Mouse (Mus musculus) monocyte, adult 5-6 weeks (primary cell): ENCODE measurements around the gene Hoxa4. TPM values are rescaled to one million over a fixed set of nuclear protein-coding genes. Genes with fewer than 3 reads are reported as not detected.

Experiments used
- ATAC-seq: fragments of 153-309, 156-312 bp; replicated peaks from 2 replicates; pipeline ENCODE4 v1.8.0; 2017; ENCODE audit warnings: mild to moderate bottlenecking; ENCODE audit not compliant: low TSS enrichment, insufficient number of reproducible peaks, severe bottlenecking, poor library complexity, low FRiP score
- total RNA-seq: library from RNA; stranded (forward); fragments of 200-1000, 200-491, 200-594 nt; gene quantifications from 3 replicates; pipeline ENCODE4 v1.2.3, GENCODE M21; 2017

The Hoxa4 gene
- total RNA-seq, 1 experiment from 2014 or later: not detected

GRCm38 (mm10) chr6:52230516-52231165, 39.1 kb upstream of the Hoxa4 start, which contains the start of gene Hoxa9:
TSS of gene Hoxa9 (minus strand) at chr6:52231089.
- no peak for ATAC-seq

GRCm38 (mm10) chr6:52229558-52230416, 38.2 kb upstream of the Hoxa4 start:
- no peak for ATAC-seq

GRCm38 (mm10) chr6:52228475-52229465, 37.2 kb upstream of the Hoxa4 start:
- ATAC-seq: no peak

- ATAC-seq: no peak
These were observed 36.1 kb upstream of the Hoxa4 start for GRCm38 (mm10) chr6:52227470-52228222.

GRCm38 (mm10) chr6:52226569-52227257, 35.2 kb upstream of the Hoxa4 start:
- no peak for ATAC-seq

- no peak for ATAC-seq
These were observed 34.3 kb upstream of the Hoxa4 start for GRCm38 (mm10) chr6:52225612-52226568.

- no peak for ATAC-seq
These were observed 33.5 kb upstream of the Hoxa4 start for GRCm38 (mm10) chr6:52224895-52225611.

GRCm38 (mm10) chr6:52223939-52224760, 32.6 kb upstream of the Hoxa4 start:
- no peak for ATAC-seq

- no peak for ATAC-seq
These were observed 31.2 kb upstream of the Hoxa4 start for GRCm38 (mm10) chr6:52222729-52223128.

GRCm38 (mm10) chr6:52221993-52222685, 30.6 kb upstream of the Hoxa4 start:
- ATAC-seq: no peak

- peak; percentile 87 for ATAC-seq
These were observed 29.9 kb upstream of the Hoxa4 start, which contains the start of gene Hoxa7 for GRCm38 (mm10) chr6:52221337-52221992. TSS of gene Hoxa7 (minus strand) at chr6:52221854.

GRCm38 (mm10) chr6:52220865-52221310, 29.3 kb upstream of the Hoxa4 start:
- no peak for ATAC-seq

GRCm38 (mm10) chr6:52220003-52220864, 28.7 kb upstream of the Hoxa4 start:
- ATAC-seq: no peak
